Mouse (Mus musculus) cerebellum, adult 11-12 months (tissue): ENCODE measurements around the gene Parvg.
"Not testable (repeated sequence)": the region's sequence is repeated elsewhere in the genome, so short reads cannot be mapped to it uniquely, and the experiment has no call there.

Experiments
- DNase-seq: peaks from one replicate; pipeline ENCODE4 v3.0.0; 2022

The Parvg gene

DNA sequence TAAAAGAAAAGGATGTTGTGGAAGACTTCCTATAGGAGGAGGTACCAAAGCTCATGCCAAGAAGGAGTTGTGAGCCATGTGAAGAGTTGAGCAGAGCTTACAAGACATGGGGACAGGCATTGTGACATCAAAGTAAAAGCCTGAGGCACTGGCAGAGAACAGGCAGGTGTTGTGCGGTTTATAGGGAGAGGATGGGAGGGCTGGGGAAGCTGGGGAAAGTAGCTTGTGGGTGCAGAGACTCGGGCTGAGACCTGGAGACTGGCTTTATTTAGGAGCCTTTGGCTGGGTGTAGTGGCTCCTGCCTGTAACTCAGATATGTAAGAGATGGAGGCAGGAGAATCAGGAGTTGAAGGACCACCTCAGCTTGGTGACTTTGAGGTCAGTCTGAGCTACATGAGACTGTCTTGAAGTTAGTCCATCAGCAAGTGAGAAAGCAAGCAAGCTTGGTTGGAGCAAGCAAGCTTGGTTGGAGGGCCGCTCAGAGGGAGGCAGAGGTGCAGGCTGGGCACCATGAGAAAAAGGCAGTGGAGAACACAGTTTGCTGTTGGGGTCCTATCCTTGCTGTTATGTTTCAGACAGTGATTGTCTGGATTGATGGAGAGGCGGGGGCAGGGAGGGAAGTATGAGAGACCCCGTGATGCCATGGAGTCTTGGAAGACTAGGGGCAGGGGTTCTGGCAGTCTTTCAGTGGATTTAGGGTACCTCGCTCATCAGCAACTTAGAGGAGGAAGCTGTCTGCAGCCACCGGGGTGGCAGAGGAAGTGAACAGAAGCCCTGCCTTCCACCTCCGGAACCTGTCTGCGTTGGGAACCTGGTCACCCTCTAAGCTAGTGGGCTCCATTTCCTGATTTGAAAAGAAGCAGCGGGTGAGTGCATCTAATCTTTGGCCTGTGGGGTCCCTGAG is at the start of gene Parvg:
Gene Parvg (plus strand): TSS at position 61 of the 904 bp plus-strand sequence.
- DNase-seq: no peak

DNA sequence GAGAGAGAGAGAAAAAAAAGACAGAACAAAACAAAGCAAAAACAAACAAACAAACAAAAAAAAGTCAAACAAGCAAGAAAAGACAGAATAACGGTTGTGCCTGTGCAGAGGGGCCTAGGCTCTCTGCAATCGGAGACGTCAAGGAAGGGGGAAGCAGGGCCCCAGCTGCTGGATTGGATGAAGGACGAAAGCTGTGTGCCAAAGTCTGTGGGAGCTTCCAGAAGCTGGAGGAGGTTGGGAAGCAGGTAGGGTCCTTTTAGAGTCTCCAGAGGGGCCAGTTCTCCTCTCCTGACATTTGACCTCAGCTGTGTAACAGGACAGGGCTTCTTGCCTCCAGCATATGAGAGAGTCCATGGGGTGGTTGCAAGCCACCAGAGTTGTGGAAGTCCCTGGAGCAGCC is 47.8 kb upstream of the Parvg start:
- DNase-seq: no peak

DNA sequence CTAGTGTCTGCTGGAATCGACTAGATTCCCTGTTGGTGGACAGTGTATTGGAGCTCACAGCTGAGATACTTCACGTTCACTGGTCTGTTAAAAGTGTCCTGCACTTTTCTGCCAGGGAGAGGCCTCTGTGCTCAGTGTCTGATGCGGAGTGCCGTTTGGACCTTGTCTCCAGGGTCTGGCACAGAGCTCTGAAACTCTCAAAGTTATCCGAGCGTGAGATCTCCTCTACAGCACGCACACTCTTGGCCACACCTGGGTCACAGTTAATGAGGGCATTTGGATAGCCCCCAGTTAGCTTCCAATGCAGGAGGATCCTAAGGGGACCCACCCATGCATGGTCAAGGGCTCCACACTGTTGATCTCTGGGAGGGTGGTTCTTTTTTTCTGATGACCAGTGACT is 45.7 kb upstream of the Parvg start:
- DNase-seq: no peak

DNA sequence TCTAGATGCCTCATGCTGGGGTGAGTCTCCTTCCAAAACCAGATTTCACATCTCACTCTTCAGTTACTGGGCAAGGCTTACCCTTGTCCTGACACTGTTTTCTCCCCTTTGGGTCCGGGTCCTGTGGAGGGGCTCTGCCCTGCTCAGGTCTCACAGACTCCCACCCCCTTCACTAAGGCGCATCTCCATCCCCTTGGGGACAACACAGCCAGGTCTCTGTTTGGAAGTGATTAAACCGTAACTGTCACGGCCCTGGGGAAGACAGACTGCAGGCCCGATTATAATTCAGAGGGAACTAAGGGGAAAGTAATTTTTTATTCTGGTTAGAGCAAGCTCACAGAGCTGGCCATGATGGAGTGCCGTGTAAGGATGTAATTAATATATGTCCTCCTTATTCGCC is 45.2 kb upstream of the Parvg start:
- DNase-seq: no peak

DNA sequence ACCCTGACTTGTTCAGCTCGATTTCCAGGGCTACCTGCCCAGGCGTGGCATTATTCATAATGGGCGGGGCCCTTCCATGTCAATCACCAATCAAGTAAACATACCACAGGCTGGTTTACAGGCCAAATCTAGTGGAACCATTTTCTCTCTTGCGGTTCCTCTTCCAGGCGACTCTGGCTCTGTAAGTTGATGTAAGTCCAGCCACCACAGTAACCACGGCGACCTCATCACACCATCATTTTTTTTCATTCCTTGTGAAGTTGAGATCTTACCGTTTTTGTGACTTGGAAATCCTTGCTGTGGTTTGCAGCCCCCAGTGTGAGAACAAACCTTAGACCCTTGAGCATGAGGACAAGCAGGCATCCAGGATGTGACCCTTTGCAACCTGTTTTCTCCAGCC is 43.5 kb upstream of the Parvg start:
- DNase-seq: no peak

DNA sequence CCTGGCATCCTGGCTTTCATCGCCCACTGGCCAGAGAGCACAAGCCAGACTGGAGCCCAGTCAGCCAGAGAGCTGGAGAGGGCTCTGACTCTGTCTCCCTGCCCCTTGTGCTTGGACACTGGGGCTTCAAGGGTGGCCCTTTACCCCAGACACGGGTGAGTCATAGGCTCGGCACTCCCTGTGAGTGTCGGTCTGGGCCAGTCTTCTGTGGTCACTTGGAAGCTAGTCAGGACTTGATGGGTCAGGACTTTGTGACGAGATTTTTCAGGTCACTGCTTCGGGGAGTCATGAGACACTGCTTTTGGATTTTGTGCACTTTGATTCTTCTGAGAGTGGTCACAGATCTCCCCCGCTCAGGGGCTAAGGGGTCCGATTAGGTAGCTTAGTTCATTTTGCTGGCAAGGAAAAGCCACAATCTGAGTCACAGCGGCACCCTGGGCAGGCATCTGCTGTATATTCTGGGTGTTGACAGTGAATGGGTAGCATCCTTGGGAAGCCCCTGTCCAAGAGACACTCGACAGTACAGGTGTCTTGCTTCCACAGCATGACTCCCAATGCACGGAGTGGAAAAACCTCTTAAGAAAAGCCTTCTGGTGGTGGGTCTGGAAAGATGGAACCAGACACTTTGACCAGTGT is 43.0 kb upstream of the Parvg start:
- no peak for DNase-seq

DNA sequence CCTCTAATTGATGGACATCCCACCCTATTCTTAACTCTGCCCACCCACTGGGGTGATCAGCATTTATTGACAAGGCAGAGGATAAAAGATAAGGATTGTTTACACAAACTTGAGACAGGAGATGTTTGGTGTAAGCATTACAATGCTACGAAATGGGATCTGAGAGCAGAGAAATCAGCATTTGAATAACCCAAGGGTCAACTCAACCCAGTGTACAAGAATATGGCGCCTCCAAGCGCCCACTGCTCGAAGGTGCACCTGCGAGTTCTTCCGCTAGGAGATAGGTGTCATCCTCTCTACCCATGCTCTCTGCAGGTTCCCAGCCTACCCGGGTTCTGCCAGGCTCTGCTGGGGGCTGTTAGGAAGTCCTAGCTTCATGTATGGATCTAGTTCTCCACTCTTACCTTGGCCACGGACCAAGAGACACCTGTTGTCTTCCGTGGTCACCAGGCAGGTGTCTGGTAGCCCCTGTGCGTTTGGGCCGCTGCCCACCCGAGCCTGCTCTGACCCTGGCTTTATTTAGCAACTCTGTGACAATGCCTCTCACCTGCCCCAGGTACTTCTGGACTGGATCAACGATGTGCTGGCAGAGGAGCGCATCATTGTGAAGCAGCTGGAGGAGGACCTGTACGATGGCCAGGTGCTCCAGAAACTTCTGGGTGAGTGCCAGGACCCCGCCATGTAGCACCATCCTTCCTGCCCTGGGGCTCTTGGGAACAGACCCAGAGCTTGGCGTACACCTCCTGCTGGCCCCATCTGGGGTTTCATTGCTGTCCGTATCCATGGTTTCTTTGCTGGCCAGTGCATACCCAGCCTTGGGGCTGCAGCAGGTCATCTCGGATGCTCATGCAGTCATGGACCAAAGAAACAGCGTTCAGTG is 41.4 kb upstream of the Parvg start:
- DNase-seq: peak; percentile 42

DNA sequence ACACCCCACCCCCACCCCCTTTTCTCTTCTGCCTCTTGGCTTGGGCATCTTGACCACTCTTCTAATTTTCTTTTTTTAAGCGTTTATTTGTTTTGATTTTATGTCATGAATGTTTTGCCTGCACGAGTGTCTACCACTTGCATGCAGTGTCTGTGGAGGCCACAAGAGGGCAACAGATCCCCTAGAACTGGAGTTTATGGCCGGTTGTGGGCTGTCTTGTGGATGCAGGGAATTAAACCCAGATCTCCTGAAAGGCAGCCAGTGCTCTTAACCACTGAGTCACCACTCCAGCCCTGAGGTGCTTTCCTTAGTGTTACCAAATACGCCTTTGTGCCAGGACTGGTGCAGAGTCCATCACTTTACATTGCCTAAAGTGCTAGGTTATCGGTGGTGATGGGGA is 39.8 kb upstream of the Parvg start:
- DNase-seq: no peak

DNA sequence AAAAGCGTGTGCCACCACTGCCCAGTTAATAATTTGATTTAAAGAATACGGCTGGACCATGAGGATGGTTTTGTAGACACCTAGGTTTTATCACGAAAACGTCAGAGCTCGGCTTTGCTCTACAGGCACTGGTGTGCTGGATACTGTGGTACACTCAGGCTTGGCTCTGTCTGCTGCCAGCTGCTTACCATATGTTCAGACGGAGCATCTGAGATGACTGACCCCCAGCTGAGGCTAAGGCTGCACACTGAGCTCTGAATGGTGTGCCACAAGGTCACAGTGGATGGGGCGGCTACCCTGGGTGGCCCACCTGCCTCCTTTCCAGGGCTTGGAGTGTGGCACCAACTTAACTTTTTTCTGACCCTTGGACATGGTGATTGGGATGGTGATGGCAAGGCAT is 38.4 kb upstream of the Parvg start:
- DNase-seq: no peak

DNA sequence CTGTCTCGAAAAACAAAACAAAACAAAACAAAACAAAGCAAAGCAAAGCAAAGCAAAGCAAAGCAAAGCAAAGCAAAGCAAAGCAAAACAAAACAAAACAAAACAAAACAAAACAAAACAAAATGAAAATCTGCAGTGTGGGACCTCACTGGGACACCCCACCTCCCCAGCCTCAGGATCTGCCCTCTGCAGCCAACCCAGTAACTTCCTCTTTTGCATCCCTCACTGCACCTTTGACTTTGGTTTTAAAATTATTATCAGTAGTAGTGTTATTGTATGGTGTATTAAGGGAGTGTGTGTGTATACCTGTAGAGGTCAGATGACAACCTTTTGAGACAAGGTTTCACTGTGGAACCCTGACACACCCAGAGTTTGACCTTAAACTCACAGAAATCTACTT is 34.9 kb upstream of the Parvg start:
- not testable (repeated sequence) for DNase-seq

DNA sequence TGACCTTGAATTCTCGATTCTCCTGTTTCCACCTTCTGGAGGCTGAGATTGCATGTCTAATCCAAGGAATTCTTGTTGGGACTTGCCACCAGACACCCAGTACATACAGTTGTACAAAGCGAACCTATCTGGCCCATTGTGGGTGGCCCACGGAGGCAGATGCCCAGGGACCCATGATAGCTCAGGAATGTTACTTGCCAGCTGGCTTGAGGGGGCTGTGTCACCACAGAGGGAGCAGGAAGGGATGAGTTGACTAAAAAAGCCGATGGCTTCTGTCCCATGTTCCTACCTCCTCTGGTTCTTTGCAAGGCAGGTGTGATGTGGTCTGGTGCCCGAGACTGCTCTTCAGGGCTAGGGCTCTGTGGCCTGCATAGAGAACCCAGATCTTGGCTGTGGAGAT is 32.7 kb upstream of the Parvg start:
- no peak for DNase-seq

DNA sequence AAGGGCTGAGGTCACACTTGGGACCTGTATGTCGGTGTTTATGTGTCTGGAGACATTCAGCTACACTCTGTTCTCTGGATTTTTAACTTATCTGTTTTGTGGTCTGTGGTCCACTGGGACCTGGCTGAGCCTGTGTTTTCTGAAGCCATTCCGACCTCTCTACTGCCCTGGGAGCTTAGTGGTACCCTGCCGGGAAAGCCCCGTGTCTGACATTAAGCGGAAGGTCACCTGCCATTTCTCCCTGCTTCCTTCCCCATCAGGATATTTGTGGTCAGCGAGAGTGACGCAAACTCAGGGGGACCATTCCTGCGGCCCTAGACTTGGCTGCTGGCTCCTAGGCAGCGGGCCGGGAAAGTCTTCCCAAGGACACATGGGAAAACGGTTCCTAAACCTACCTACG is 30.2 kb upstream of the Parvg start:
- no peak for DNase-seq

DNA sequence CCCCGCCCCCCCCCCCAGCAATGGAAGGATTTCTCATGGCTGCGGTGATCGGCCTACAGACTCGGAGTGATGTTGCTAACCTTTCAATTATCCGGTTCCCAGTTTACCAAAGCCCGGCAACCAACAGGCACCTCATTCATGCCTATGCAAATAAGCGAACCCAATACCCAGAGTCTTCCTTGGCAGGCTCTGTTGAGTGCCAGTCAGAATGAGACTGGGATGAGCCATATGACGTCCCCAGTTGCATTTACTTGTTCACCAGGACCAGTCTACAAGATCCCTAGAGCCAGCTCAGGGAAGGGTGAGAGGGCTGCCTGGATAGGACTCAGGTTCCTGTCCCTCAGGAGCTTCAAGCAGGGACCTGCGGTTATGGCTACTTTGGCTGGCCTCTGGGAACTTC is 29.4 kb upstream of the Parvg start:
- no peak for DNase-seq

DNA sequence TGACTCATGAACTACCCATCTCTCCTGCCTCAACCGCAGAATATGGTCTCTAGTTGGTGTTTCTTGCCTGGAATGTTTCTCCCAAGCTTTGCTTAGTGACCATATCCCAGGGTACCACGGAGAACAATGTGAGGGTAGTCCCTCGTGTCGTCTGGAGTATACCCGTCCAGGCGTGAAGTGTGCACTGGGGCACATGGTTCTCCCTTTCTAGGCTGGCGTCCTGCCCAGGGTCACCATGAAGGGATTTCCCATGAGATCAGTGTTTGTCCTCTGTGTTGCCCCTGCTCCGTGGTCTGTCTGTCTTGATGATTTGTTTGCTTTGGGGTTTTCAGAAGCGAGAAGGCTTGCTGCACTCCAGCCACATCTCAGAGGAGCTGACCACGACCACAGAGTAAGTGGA is 28.6 kb upstream of the Parvg start:
- DNase-seq: no peak

DNA sequence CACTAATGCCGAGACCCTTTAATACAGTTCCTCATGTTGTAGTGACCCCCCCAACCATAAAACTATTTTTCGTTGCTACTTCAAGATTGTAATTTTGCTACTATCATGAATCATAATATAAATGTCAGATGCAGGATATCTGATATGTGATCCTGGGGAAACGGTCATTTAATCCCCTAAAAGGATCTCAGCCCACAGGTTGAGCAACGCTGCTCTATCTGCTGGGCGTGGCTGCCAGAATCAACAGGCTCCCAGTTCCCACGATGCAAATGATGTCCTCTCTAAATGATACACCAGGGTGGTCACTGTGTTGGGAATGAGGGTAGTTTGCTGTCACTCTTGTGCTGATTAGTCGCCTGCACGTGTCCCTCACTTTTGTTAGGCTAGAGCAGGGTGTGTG is 26.4 kb upstream of the Parvg start:
- DNase-seq: no peak

DNA sequence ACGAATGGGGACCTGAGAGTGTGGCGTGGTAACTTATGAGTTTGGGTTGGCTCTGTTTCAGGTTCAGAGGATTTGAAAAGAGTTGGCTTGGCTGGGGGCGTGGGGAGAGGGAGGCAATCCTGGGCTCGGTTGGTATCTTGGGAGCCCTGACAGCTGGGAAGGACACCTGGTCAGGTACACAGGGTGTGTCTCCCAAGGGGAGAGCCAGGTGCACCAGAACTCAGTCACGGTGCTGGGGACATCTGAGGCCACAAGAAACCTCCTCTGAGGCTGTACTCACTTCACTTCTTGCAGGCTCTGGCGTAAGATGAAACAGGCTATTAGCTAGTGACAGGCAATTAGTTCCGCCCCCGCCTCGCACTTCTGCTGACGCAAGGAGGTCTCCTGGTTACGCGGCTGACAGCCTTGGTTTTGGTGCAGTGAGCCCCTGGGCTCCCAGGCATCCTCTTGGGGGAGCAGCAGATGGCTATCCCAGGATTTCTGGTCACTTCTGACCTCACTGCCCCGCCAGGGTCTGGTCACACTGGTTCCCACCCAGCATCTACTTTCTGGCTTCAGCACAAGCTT is 24.9 kb upstream of the Parvg start:
- DNase-seq: no peak

DNA sequence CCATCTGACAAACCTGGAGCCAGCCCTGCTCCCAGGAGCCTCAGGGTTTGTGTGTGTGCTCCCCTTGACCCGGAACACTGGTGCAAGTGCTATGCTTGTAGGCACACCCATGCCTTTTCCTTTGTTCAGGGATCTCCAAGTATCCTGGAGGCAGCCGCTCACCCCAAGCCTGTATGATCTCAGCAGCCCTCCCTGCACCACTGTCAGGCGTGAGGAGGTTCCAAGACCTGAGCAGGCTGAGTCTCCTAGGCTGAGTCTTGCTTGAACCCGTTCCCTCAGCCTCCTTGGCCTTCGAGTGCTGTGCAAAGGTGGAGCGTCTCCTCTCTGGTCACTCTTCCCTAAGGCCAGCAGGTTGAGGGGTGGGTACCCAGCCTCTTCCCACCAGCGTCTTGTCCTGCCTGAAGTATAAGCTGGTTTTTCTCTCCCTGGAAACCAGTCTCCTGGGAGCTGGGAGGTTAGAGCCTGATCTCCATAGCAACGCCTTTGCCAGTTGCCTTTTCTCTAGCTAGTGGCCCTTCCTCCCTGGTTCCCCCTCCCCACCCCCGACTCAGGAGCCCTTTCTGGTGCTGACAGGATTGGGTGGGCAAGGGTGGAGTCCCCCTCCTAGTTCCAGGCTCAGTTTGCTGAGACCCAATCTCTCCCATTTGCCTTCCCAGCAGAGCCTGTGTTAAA is 24.0 kb upstream of the Parvg start:
- no peak for DNase-seq

DNA sequence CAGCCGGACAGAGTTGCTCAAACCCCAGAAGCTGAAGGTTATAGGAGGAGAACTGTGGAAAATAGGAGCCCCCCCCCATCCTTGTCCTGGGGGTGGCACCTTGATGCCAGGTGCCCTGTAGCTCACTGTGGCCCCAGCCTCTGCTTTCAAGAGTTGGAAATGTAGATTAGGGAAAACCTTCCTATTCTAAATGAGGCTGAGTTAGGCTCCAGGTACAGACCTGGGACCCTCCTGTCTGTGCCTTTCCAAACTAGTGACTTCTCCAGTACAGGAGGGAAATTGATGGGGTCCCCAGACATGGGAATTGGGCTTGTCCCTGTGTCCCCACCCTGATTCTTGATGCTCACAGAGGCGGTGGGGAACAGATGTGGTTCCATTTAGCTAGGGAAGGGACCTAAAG is 23.2 kb upstream of the Parvg start:
- DNase-seq: no peak

DNA sequence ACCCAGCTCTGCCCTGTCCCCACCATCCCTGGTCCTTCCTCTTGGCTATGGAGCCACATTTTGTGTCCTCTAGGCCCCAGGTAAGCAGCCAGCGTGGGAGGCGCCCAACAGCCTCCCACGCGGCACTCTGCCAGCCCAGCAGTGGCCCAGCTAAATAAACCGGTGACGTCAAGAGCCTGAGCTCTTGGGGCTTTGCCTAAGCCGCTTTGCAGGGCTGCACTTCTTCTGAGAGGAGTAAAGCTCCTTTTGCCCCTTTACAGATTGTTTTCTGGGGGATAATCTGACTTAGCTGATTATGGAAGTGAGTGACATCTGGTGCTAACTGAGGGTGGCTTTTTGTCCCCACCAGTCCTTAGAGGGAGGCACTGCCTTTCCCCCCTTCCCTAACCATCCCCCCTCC is 22.8 kb upstream of the Parvg start:
- peak; percentile 34 for DNase-seq

DNA sequence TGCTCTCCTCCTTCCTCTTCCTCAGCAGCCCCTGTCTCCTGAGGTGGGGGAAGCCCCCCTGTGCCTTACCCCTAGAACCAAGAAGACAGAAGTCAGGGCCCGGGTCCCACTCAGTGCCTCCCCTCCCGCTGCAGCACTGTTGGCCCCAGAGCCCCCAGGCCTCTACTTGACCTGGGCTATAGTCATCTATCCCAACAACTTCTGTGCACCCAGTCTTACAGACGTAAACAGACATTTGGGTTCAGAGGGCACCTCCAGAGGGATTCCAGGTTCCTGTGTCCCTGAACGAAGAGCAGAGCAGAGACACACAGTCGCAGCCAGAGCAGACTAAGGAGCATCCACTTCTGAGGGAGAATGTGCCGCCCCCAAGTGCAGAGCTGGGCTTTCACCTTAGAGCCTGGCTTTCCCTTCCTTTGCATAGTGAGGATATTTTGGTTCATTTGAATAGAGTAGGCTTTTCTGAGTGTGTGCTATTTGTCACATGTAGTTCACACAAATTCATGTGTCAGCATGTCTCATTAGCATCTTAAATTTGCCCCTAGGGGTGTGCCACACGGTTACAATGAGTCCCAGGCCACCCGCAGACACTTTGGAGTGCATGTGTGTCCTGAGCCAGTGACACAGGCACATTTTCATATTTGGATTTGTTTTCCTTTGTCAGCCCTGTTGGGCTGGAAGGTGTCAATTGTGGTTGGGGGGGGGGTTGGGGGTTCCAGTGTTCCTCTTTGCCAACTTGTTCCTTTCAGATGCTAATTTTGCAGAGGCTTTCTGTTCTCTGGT is 22.0 kb upstream of the Parvg start:
- no peak for DNase-seq

DNA sequence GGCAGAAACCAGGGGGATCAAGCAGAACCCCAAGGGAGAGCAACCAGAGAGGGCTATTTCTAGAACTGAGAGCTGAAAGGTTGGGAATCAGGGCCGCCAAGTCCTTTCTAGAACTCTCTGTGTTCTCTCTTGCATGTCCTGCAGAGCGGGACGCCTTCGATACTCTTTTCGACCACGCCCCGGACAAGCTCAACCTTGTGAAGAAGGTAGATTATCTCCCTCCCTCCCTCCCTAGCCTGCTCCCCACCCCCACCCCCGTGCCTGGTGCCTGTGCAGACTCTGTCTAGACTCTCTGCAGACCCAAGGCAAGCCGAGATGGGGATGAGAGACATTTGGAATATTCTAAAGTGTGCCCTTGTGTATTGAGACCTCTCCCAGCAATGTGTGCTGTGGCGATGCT is 20.6 kb upstream of the Parvg start:
- no peak for DNase-seq

DNA sequence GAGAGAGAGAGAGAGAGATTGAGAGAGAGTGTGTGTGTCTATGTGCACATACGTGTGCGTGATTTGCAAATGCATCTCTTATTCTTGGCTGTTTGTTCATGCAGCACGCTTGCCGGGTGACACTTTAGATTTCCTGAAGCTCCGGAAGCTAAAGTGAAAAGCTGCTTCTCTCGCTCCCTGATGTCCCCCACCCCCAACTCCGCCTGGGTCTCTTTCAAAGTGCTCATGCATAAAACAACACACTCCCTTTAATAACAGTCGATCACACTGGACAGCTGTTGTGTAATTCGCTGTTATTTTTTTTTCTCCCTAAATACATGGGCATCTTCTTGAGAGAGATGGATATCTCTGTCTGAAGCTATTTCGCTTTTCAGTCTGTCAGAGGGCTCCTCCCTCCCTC is 18.5 kb upstream of the Parvg start:
- DNase-seq: no peak
